Comparison of ENCODE assay signal across 8 mouse cellular contexts in the genomic region with DNA sequence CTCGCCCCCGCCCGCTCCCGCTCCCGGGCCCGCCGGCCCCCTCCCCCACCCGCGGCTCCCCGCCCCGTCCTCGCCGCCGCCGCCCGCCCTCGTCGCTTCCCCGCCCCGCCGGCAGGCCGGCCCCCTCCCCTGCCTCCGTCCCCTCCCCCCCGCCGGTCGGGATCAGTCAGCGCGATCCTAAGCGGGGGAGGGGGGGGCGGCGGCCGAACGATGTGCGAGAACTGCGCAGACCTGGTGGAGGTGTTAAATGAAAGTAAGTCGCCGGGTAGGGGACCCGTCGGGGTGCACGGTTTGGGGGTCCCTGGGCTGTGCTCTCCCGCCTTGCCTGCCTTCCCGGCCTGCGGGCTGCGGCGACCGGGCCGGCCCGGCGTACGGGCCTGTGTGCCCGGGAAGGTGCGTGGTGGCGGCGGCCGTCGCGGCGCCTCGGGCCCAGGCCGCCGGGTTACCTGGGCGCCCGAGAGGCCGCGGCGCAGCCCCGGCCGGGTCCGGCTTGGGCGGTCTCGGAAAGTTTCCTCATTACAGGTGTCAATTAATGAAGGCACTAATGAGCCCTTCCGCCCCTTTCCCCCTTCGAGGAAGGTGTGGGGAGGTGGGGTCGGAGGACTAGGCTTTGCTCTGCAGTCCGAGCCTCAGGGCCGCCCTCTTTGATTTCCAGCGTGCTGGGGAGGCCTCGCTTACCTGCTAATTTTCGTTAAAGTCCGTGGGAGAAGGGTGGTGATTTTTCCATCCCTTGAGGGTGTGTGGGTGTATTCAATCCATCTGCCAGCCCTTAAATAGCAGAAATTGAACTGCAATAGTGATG. TPM values are rescaled to one million over a fixed set of nuclear protein-coding genes. Genes with fewer than 3 reads are reported as not detected.
A peak's percentile ranks its signal among the peaks of the same experiment; 100 is the strongest.
DNase-seq lines count a peak whose midpoint lies in the region.

A gene (plus strand): TSS at position 132 of the 802 bp plus-strand sequence.

- DNase-seq in MN1 (ENCODE audit: low spot score), result peak; percentile 79
- DNase-seq in cerebellum, adult 18-20 months, result peak; percentile 62 to 78
- peak in 1 of 2 experiments; percentile 33 for DNase-seq in frontal cortex, adult 2 months (ENCODE audit: extremely low spot score in 1 of 2, low spot score in 1 of 2)
- no peak for DNase-seq in hindbrain, embryonic 10.5 days (ENCODE audit: low spot score)
- DNase-seq in layer of hippocampus, postnatal 10 days (ENCODE audit: low spot score in 2 of 2), result peak; percentile 57 to 60
- DNase-seq in lung, postnatal 25 days (ENCODE audit: low spot score), result peak; percentile 48
- DNase-seq in retina, embryonic 14.5 days (ENCODE audit: low spot score), result peak; percentile 67
- DNase-seq in thymus, postnatal 4 days, result peak; percentile 84

- H3K4me3 ChIP-seq in hindbrain, embryonic 10.5 days, result peak within 1 kb of the TSS; percentile 92

- H3K36me3 ChIP-seq in hindbrain, embryonic 10.5 days, result 0 out of 2 replicates have a peak, but pooled peaks cover 6% of the 10 kb centered on the region

- peaks cover 16% of the 10 kb centered on the region for H3K4me1 ChIP-seq in hindbrain, embryonic 10.5 days (replicated peaks)

- H3K27ac ChIP-seq in hindbrain, embryonic 10.5 days, result peak within 1 kb of the TSS; percentile 99

- no peaks in the 10 kb centered on the region for H3K27me3 ChIP-seq in hindbrain, embryonic 10.5 days (ENCODE audit: insufficient read depth, poor library complexity, severe bottlenecking)

- under 1% methylated on average over 65 of the region's 80 CpGs for WGBS in hindbrain, embryonic 10.5 days

- H3K9me3 ChIP-seq in hindbrain, embryonic 10.5 days, result no peaks in the 10 kb centered on the region

RNA-seq across cellular contexts. Expression of the gene that starts here (rescaled TPM):
- polyA plus RNA-seq in frontal cortex, adult 2 months (2012; rRNA removed), result 49.8 and 58.0 TPM in 2 replicates
- 18.6 and 21.3 TPM in 2 replicates for polyA plus RNA-seq in hindbrain, embryonic 10.5 days (2016; fragmentation: Nextera tagmentation; extraction: Ambion mirVana)
- total RNA-seq in layer of hippocampus, postnatal 10 days (2021), result 100 to 1,000 TPM; 114 to 120 TPM
